Mouse (Mus musculus) thymus, postnatal 0 days (tissue): Measurements from ENCODE around the gene Kcnh6. TPM values are rescaled to one million over a fixed set of nuclear protein-coding genes. Genes with fewer than 3 reads are reported as not detected.

Experiments
- DNase-seq: peaks from one replicate; pipeline ENCODE4 v3.0.0-alpha.2; 2015; ENCODE audit warnings: low spot score
- polyA plus RNA-seq: library from polyadenylated mRNA; unstranded; fragments of >200 nt; fragmentation: Nextera tagmentation; extraction: Ambion mirVana; gene quantifications from 2 replicates; pipeline ENCODE4 v1.2.1, GENCODE M21; 2015

Gene Kcnh6
- 1.5 TPM in 2 replicates for polyA plus RNA-seq

- DNase-seq = peak; percentile 81
Observed at GRCm38 (mm10) chr11:106007821-106008220, at the start of gene Kcnh6. Kcnh6 (plus strand) TSS chr11:106008124.

GRCm38 (mm10) chr11:105958566-105958965, 49.4 kb upstream of the Kcnh6 start:
- DNase-seq = no peak

- DNase-seq = no peak
Observed at GRCm38 (mm10) chr11:105959355-105959754, 48.6 kb upstream of the Kcnh6 start.

- no peak for DNase-seq
Observed at GRCm38 (mm10) chr11:105964691-105965090, 43.2 kb upstream of the Kcnh6 start.

GRCm38 (mm10) chr11:105966288-105966687, 41.6 kb upstream of the Kcnh6 start:
- DNase-seq = no peak

- DNase-seq = no peak
Observed at GRCm38 (mm10) chr11:105967741-105968574, 40.0 kb upstream of the Kcnh6 start, which contains the start of gene Ace. Ace (plus strand) TSS chr11:105967945.

- DNase-seq = no peak
Observed at GRCm38 (mm10) chr11:105968948-105969347, 39.0 kb upstream of the Kcnh6 start.

- peak; percentile 18 for DNase-seq
Observed at GRCm38 (mm10) chr11:105969516-105969915, 38.4 kb upstream of the Kcnh6 start.

GRCm38 (mm10) chr11:105974593-105974992, 33.3 kb upstream of the Kcnh6 start:
- DNase-seq = no peak

- no peak for DNase-seq
Observed at GRCm38 (mm10) chr11:105975050-105975449, 32.9 kb upstream of the Kcnh6 start.

- DNase-seq = no peak
Observed at GRCm38 (mm10) chr11:105975636-105976035, 32.3 kb upstream of the Kcnh6 start.

GRCm38 (mm10) chr11:105978232-105978631, 29.7 kb upstream of the Kcnh6 start:
- no peak for DNase-seq

- DNase-seq = no peak
Observed at GRCm38 (mm10) chr11:105978634-105979033, 29.3 kb upstream of the Kcnh6 start.

GRCm38 (mm10) chr11:105984452-105984851, 23.5 kb upstream of the Kcnh6 start:
- no peak for DNase-seq

- DNase-seq = no peak
Observed at GRCm38 (mm10) chr11:105987446-105987845, 20.5 kb upstream of the Kcnh6 start.

- DNase-seq = no peak
Observed at GRCm38 (mm10) chr11:105989446-105989845, 18.5 kb upstream of the Kcnh6 start.

- DNase-seq = no peak
Observed at GRCm38 (mm10) chr11:105990231-105990630, 17.7 kb upstream of the Kcnh6 start.

- no peak for DNase-seq
Observed at GRCm38 (mm10) chr11:105994375-105994774, 13.5 kb upstream of the Kcnh6 start, which contains the start of gene Ace3. Ace3 (plus strand) TSS chr11:105994675.

- no peak for DNase-seq
Observed at GRCm38 (mm10) chr11:106000062-106000461, 7.9 kb upstream of the Kcnh6 start.

GRCm38 (mm10) chr11:106001718-106002117, 6.2 kb upstream of the Kcnh6 start:
- DNase-seq = peak; percentile 62

- no peak for DNase-seq
Observed at GRCm38 (mm10) chr11:106004576-106004975, 3.3 kb upstream of the Kcnh6 start.

GRCm38 (mm10) chr11:106005970-106006369, 2.0 kb upstream of the Kcnh6 start:
- DNase-seq = no peak

GRCm38 (mm10) chr11:106012711-106013110, 4.8 kb downstream of the Kcnh6 start:
- DNase-seq = no peak
